Mouse (Mus musculus) cerebellum, postnatal 4 days (tissue): ENCODE measurements around the gene BC049352.
A peak's percentile ranks its signal among the peaks of the same experiment; 100 is the strongest.

Source experiments
- DNase-seq, 2 experiments: peaks; one replicate each; pipeline ENCODE4 v3.0.0; 2022; ENCODE audit warnings: low spot score in 2 of 2, mixed read lengths in 1 of 2

Gene BC049352

DNA sequence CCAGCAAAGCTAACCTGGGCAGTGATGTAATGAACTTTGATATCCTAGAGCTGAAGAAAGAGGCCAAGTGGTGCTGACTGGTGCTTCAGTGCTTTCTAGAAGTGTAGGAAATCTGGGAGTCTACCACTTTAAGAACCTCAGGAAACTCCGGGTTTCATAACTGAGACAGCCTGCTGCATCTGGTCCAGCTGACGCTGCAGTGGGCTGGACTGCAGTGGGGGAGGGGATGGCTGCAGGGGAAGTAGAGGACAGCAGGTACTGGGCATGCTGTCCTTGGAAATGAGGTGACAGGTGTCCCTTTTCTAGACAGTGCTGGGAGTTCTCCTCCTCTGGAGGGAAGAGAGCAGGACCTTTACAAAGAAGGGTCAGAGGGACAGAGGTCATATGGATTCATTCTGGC is at the start of gene BC049352:
Gene BC049352, plus strand, starts transcription at position 238 of the 400 bp plus-strand sequence.
- no peak for DNase-seq

DNA sequence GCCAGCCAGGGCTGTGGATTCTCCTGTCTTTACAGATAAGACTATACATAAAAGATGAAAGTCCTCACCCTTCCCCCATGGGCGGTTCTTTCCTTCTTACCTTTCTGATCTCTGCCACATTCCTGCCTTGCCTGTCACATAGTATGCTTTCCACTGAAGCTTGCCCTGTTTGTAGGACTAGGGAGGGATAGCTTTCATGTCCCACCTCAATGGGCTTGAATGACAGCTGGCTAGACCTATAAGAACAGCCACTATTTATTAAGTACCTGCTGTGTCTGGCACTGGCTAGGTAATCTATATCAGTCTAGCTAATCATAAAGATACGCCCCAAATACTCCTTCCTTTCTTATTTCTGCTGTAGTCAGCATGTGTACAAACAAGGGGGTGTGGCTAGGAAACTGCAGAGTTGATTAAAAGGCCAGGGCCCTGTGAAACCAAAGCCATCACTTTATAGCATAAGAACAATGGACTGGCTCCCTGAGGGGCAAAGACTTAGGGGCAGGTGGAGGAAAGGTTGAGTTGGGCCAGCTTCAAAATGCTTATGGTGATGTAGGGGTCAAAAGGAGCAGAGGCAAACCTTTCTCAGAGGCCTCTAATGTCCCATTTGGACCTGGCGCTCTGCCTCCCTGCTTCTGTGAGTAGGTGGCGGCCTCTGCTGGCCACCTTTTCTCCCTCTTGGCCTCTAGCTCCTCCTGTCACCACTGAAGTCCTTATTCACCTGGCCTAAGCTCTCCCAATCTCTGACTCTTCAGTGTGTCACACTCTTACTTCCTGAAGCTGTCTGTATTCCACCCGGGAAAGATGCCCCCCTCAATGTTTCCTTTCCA is 48.1 kb upstream of the BC049352 start:
- peak in 1 of 2 experiments; percentile 61 for DNase-seq

- DNase-seq = no peak
Observed at GRCm38 (mm10) chr9:45136442-45137169, 45.2 kb upstream of the BC049352 start.

GRCm38 (mm10) chr9:45138191-45139032 is 43.4 kb upstream of the BC049352 start, which contains the start of gene Scn4b:
Scn4b (plus strand) TSS chr9:45138395.
- no peak for DNase-seq

GRCm38 (mm10) chr9:45139082-45139481 is 42.7 kb upstream of the BC049352 start:
- DNase-seq = no peak

- no peak for DNase-seq
Observed at GRCm38 (mm10) chr9:45140945-45141344, 40.9 kb upstream of the BC049352 start.

- DNase-seq = no peak
Observed at GRCm38 (mm10) chr9:45142686-45143085, 39.1 kb upstream of the BC049352 start.

DNA sequence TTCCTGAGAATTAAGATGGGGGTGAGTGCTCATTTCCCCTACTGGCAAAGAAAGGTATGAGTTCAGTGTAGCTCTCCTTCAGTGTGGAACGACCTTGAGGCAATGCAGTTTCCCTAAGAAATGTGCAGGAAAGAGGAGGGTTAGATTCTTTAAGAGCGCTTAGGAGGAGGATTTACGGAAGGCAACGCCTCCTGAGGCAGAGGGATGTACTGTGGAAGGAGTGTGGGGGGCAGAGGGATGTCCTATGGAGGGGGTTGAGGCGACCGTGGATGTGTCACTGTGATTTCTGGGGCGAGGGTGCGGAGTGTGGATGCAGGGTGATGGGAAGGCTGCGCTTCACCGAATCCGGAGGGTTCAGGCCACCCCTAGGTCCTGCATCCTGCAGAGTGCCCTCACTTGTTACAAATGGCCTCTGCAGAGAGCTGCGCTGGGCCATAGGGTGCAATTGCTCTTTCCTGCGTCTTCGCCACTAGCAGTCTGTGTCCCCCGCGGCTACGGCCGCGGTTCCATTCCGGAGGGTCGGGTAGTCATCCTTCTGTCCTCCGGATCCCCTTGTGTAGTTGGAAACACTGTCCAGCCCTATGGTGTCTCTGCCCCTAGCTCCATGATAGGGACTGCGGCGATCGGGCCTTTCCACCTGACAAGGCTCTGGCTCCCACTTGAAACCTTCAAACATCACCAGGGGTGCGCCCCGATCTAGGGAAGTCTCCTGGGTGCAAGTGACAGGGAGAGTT is 36.1 kb upstream of the BC049352 start:
- DNase-seq = peak in 1 of 2 experiments; percentile 13

DNA sequence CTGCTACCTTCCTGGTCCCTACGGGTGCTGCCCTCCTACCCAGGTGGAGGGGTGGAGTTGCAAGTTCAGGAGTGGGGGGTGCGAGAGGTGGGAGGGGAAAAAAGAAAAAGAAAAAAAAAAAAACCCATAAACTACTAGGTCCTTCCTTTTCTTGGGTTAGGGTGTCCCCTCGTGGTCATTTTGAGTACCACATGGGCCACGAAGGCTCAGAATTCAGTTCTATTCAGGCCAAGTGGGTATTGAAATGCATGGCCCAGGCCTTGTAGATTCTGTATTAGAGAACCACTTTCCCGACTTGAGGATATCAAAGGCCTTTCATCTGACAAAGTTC is 35.6 kb upstream of the BC049352 start:
- peak; percentile 74 to 80 for DNase-seq

DNA sequence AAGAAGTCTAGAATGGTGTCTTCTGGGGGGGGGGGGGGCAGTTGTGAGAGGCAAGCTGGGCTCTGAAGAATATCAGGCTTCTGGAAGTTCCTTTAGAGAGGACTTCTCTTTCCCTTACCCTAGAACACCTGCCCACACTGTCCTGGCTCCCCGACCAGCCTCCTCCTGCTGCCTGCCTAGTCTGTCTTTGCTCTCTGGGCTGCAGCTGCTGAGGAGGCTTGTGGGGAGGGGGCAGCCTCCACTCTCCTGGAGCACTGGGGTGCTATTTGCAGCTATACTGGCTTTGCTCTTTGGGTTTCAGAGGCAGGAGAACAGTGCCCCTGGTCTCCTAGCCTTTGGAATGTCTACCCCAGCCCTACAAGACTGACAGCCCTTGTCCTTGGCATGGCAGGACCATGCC is 30.9 kb upstream of the BC049352 start:
- DNase-seq = no peak

DNA sequence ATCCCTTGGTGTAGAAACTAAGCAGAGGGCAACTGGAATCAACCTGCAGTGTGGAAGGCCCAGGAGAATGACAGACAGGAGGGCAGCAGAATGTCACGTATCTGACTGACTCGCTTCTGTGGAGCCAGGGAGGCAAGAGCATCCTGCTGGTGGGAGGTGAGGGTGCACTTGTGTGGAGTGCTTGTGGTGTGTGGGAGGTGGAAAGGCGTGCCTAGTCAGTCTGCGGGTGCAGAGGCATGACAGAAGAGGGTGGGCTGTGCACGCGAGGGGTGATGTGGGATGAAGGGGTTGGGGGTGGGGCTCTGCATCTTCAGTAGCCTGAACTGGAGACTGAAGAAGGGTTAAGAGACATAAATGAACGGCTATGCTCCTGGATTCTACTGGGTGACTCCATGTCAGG is 28.4 kb upstream of the BC049352 start:
- no peak for DNase-seq

GRCm38 (mm10) chr9:45167903-45168302 is 13.9 kb upstream of the BC049352 start:
- DNase-seq = no peak

DNA sequence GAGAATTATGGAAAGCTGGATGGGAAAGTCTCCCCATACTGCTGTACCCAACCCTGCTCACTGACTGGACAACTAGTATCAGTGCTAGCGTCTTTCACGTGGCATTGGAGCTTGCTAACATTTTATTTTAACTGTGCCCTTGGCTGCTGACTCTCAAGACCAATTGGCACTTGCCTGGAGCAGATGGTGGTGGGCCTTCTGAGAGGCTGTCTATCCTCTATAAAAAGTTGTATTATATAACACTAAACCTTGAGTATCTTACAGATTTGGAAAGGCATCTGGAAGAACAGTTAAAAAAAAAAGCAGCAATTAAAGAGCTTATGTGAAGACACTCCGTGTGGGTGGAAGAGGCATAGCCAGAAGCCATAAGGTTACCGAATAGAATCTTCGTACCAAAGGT is 11.7 kb upstream of the BC049352 start:
- DNase-seq = no peak

DNA sequence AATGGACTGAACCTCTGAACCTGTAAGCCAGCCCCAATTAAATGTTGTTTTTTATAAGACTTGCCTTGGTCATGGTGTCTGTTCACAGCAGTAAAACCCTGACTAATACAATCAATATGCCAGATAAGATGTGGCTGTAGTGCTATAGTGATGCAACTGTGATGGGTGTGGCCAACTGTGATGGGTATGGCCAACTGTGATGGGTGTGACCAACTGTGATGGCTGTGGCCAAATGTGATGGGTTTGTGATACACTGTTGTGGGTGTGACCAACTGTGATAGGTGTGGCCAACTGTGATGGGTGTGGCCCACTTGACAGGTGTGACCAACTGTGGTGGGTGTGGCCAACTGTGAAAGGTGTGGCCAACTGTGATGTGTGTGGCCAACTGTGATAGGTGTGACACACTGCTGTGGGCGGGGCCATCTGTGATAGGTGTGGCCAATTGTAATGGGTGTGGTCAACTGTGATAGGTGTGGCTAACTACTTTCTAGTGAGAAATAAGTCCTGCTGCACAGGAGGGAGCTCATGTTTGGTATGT is 10.7 kb upstream of the BC049352 start:
- DNase-seq = no peak

DNA sequence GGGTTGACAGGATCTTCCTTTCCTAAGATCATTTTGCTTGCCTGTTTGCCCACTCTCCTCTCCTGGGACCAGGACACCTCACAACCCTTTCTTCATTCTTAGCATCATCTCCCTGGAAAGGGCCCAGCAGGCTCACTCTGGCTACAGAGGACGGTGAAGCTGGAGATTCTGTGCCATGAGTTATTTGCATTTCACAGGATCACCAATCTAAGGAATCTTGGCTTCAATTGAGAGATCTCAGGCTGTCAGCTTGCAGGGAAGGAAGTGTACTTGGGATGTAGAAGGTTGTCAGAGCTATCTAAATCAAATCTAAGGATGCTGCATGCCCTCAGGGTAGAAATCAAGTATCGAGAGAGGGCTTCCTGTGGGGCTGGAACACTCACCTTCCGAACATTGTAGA is 8.3 kb upstream of the BC049352 start:
- DNase-seq = no peak

- DNase-seq = no peak
Observed at GRCm38 (mm10) chr9:45179282-45179681, 2.5 kb upstream of the BC049352 start.

GRCm38 (mm10) chr9:45182521-45182920 is 714 bp downstream of the BC049352 start:
- DNase-seq = no peak

DNA sequence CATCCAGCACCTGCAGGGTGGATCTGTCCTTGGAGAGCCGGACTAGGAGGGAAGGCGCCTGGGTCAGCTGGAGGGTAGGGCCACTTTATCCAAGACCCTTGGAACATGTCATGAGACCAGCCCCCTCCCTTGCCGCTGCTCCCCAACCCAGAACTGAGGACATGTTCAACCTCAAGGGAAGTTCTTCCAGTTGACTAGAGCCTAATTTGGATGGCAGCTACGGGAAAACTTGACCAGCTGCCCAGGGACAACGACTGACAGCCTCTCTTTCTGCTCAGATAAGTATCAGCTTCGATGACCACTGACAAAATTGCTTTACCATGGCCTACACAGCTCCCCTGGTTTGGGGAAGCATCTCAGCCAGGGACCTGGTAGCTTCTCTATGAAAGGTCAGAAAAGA is 1.5 kb downstream of the BC049352 start:
- DNase-seq = no peak

DNA sequence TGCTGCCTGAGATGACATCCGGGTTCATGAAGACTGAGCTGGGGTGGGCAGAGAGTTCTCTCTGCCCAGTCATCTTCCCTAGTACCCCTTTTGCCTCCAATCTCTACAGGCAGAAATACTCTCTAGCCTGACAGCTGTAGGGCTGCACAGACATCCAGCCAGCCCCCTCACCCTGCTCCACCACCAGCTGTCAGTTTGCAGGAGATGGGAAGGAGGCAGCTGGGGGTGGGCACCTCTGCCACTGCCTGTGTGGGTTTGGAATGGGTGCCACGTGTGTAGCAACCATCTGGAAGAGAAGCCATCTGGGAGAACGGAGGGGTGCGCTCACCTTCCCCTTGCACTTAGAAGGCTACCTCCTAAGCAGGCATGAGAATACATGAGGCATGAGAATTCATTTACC is 3.4 kb downstream of the BC049352 start:
- no peak for DNase-seq

GRCm38 (mm10) chr9:45188570-45189563 is 7.1 kb downstream of the BC049352 start:
- DNase-seq = no peak
